Mouse (Mus musculus): ENCODE measurements around the gene Gpcpd1. TPM values are rescaled to one million over a fixed set of nuclear protein-coding genes. Genes with fewer than 3 reads are reported as not detected.

Gene Gpcpd1
- total and polyA plus RNA-seq, 2 experiments from 2014 or later: 55.7 to 84.0 TPM

GRCm38 (mm10) chr2:132518021-132518901 lies 69.3 kb downstream of the Gpcpd1 start:
- H3K4me1 ChIP-seq (ENCODE audit: insufficient read depth, low read length): no peaks in the 10 kb centered on the region
- H3K27ac ChIP-seq (ENCODE audit: low read depth, low read length): no peak overlapping the region
- no peak overlapping the region for H3K4me3 ChIP-seq (ENCODE audit: low read depth, low read length)
- no peak for TF ChIP-seq CTCF (IDR thresholded peaks at IDR 0.05)
- 62% methylated on average over 18 of the region's 18 CpGs for WGBS
- H3K36me3 ChIP-seq (ENCODE audit: insufficient read depth, low read length): no peaks in the 10 kb centered on the region
- DNase-seq (ENCODE audit: low spot score) (no peak), ATAC-seq (ENCODE audit: low FRiP score) (no peak)
- no peak overlapping the region for H3K9ac ChIP-seq (replicated peaks; ENCODE audit: low read length, poor library complexity, severe bottlenecking)
- H3K4me2 ChIP-seq (ENCODE audit: low read depth, low read length, poor library complexity, severe bottlenecking): no peak overlapping the region
- no peaks in the 10 kb centered on the region for H3K9me3 ChIP-seq (ENCODE audit: low read length)
- H3K27me3 ChIP-seq (ENCODE audit: insufficient read depth, low read length): no peaks in the 10 kb centered on the region

- Histone ChIP-seq H3K4me3 (ENCODE audit: low read depth, low read length) (no peak overlapping the region), H3K36me3 (ENCODE audit: insufficient read depth, low read length) (no peaks in the 10 kb centered on the region), H3K4me1 (ENCODE audit: insufficient read depth, low read length) (no peaks in the 10 kb centered on the region), H3K9me3 (ENCODE audit: low read length) (no peaks in the 10 kb centered on the region), H3K4me2 (ENCODE audit: low read depth, low read length, poor library complexity, severe bottlenecking) (no peak overlapping the region), H3K27ac (ENCODE audit: low read depth, low read length) (no peak overlapping the region), H3K9ac (replicated peaks; ENCODE audit: low read length, poor library complexity, severe bottlenecking) (no peak overlapping the region), H3K27me3 (ENCODE audit: insufficient read depth, low read length) (no peaks in the 10 kb centered on the region)
- TF ChIP-seq CTCF (IDR thresholded peaks at IDR 0.05): no peak
- DNase-seq (ENCODE audit: low spot score) (no peak), ATAC-seq (ENCODE audit: low FRiP score) (no peak)
- 76% methylated on average over 6 of the region's 6 CpGs for whole genome bisulfite sequencing
Measured at GRCm38 (mm10) chr2:132517194-132517836, 70.2 kb downstream of the Gpcpd1 start.

- 31% methylated on average over 16 of the region's 16 CpGs for WGBS
- ATAC-seq (ENCODE audit: low FRiP score): peak; percentile 73
- no peaks in the 10 kb centered on the region for H3K27me3 ChIP-seq (ENCODE audit: insufficient read depth, low read length)
Measured at GRCm38 (mm10) chr2:132516130-132517030, 71.1 kb downstream of the Gpcpd1 start.

GRCm38 (mm10) chr2:132515607-132516006 lies 71.9 kb downstream of the Gpcpd1 start:
- H3K36me3 ChIP-seq (ENCODE audit: insufficient read depth, low read length): no peaks in the 10 kb centered on the region
- H3K4me2 ChIP-seq (ENCODE audit: low read depth, low read length, poor library complexity, severe bottlenecking): no peak overlapping the region
- ATAC-seq (ENCODE audit: low FRiP score) (no peak), DNase-seq (ENCODE audit: low spot score) (no peak)
- no peaks in the 10 kb centered on the region for H3K27me3 ChIP-seq (ENCODE audit: insufficient read depth, low read length)
- TF ChIP-seq CTCF (IDR thresholded peaks at IDR 0.05): no peak
- no peak overlapping the region for H3K27ac ChIP-seq (ENCODE audit: low read depth, low read length)
- H3K4me3 ChIP-seq (ENCODE audit: low read depth, low read length): no peak overlapping the region
- no peak overlapping the region for H3K9ac ChIP-seq (replicated peaks; ENCODE audit: low read length, poor library complexity, severe bottlenecking)
- H3K9me3 ChIP-seq (ENCODE audit: low read length): no peaks in the 10 kb centered on the region
- H3K4me1 ChIP-seq (ENCODE audit: insufficient read depth, low read length): no peaks in the 10 kb centered on the region
- WGBS: 89% methylated on average over 13 of the region's 13 CpGs

More at GRCm38 (mm10) chr2:132516130-132517030, 71.1 kb downstream of the Gpcpd1 start:
- Histone ChIP-seq H3K4me3 (ENCODE audit: low read depth, low read length) (no peak overlapping the region), H3K4me1 (ENCODE audit: insufficient read depth, low read length) (no peaks in the 10 kb centered on the region), H3K9me3 (ENCODE audit: low read length) (no peaks in the 10 kb centered on the region), H3K27ac (ENCODE audit: low read depth, low read length) (no peak overlapping the region), H3K9ac (replicated peaks; ENCODE audit: low read length, poor library complexity, severe bottlenecking) (no peak overlapping the region), H3K4me2 (ENCODE audit: low read depth, low read length, poor library complexity, severe bottlenecking) (no peak overlapping the region), H3K36me3 (ENCODE audit: insufficient read depth, low read length) (no peaks in the 10 kb centered on the region)
- peak; percentile 91 for TF ChIP-seq CTCF (IDR thresholded peaks at IDR 0.05)
- peak; percentile 89 for DNase-seq (ENCODE audit: low spot score)

GRCm38 (mm10) chr2:132515076-132515475 lies 72.5 kb downstream of the Gpcpd1 start:
- no peak overlapping the region for H3K27ac ChIP-seq (ENCODE audit: low read depth, low read length)
- no peak for TF ChIP-seq CTCF (IDR thresholded peaks at IDR 0.05)
- H3K36me3 ChIP-seq (ENCODE audit: insufficient read depth, low read length): no peaks in the 10 kb centered on the region
- no peak for ATAC-seq (ENCODE audit: low FRiP score)
- no peaks in the 10 kb centered on the region for H3K27me3 ChIP-seq (ENCODE audit: insufficient read depth, low read length)
- no peak overlapping the region for H3K9ac ChIP-seq (replicated peaks; ENCODE audit: low read length, poor library complexity, severe bottlenecking)
- H3K4me1 ChIP-seq (ENCODE audit: insufficient read depth, low read length): no peaks in the 10 kb centered on the region
- no peaks in the 10 kb centered on the region for H3K9me3 ChIP-seq (ENCODE audit: low read length)
- H3K4me2 ChIP-seq (ENCODE audit: low read depth, low read length, poor library complexity, severe bottlenecking): no peak overlapping the region
- WGBS: 84% methylated on average over 14 of the region's 14 CpGs
- DNase-seq (ENCODE audit: low spot score): no peak
- no peak overlapping the region for H3K4me3 ChIP-seq (ENCODE audit: low read depth, low read length)

All from midbrain, postnatal 0 days (tissue).